Mouse (Mus musculus): ENCODE data around the gene Zmynd8.

The Zmynd8 gene

DNA sequence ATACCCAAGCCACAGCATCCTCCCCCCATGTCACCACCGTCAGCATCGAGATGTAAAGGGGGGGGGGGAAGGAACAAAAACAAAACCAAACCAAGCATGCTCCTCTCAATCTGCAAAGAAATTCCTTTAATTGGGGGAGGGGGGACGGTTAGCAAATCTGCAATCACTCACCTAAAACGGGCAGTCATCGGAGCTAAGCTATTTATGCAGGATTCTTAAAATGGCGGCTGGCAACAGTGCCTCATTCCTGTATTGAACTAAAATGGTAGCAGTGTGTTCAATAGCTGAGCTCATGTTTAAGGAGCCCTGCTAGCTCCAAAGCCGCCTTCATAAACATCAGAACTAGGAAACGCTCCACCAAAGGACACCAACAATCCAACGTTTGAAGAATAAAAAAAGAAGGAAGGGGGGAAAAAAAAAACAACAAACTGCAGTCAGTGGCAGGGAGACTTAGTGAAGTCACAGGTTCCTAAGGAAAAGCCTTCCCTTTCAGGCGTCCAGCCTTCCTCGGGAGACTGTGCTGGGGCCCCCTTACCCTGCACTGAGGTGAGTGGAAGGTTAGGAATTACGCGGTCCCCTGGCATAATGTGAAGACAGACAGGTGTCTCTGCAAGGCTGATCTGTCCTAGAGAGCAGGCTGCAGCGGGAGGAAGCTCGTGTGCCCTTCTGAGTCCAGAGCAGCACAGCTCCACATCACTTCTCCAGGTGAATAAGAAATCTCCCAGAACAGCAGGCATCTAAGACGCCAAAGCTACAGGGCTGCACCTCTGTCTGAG is 19.2 kb downstream of the Zmynd8 start:
- DNase-seq (ENCODE audit: low spot score in 2 of 2): peak in 1 of 2 experiments; percentile 61

DNA sequence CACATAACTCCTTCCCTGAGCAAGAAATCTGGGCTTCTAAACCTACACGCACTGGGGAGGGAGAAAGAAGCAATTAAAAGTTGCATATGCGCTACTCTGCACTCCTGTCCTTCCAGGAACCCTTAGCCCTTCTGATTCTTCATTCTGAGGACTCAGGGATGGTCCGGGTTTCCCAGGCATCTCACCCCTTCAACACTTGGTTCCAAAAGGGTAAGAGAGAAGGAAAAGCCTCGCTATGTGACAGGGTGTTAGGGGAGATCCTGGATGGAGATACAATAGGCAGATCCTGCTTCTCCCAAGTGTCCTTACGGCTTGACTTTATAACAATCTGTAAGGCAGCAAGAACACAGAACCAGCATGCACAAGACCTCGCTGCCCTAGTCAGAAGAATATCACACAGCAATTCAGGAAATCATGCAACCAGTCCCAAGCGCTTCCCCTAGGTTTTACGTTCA is 19.9 kb downstream of the Zmynd8 start:
- peak in 1 of 2 experiments; percentile 45 for DNase-seq (ENCODE audit: low spot score in 2 of 2)

DNA sequence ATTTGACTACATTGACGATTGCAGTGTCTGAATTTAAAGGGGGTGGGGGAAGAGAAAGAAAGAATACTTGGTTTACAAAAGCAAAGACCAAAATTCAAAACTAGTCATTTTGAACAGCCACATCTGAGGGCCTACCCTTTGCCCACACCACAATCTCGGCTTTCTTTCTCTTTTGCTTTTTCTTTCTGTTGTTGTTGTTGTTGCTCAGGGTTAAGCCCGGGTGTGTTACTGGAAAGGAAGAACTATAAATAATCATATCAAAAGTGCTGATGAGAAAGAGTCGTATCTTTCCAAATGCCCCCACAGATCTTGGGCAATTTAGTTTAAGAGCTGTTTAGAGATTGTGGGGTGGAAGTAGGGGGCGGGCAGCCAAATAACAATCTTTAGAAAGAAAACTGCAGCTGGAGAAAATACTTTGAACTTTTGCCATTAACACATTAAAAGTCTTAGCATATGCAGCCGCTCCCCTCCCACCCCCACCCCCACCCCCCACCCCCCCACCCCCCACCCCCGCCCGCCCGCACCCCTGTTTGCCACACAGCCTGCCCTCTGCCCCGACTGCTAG is 20.7 kb downstream of the Zmynd8 start:
- no peak for DNase-seq (ENCODE audit: low spot score in 2 of 2)

DNA sequence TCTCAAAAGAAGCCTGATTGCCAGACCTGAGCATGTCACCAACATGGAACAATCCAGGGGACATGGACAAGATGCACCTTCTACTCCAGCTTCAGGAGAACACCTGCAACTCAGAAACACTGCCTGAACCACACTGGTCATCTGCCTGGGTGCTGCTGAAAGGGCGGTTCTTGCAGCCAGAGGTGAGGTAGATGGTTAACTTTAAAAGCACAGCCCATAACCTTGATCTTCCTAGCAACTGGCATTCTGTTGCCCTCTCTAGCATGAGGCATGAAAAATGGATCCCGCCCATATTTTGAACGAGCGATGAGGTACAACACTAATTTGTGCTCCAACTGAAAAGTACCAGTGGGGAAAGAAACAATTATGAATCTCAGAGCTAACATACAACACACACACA is 21.6 kb downstream of the Zmynd8 start:
- DNase-seq (ENCODE audit: low spot score in 2 of 2): no peak

DNA sequence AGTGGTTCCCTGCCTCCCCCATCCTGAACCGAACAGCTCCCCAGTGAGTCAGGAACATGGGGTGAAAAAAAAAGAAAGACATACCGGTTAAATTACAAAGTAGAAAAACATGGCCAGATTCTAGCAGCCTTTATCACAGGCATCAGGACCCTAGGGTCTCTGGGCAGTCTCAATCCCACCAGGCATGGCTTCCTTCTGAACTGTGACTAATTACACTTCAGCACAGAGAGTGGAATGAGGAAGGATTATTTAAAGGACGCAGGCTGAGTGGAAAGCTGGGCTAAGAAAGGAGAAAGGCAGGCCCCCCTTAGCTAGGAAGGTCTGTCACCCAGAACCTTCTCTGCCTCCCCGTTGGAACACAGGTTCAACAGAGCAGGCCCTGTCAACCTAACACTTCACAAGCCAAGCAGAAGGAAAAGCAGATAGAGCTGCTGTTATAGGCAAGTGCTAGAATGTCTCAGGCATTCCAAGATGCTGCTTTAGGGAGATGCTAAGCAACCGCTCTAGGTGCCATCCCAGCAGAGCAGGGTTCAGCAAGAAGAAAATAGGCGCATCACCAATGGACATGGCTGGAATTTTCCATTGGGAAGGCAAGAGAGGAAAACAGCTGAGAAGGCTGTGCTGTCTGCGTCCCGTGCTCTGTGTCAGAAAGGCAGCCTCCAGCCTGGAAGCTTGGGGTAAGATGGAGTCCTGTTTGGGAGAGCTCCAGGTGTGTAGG is 22.5 kb downstream of the Zmynd8 start:
- DNase-seq (ENCODE audit: low spot score in 2 of 2): peak; percentile 28 to 47

DNA sequence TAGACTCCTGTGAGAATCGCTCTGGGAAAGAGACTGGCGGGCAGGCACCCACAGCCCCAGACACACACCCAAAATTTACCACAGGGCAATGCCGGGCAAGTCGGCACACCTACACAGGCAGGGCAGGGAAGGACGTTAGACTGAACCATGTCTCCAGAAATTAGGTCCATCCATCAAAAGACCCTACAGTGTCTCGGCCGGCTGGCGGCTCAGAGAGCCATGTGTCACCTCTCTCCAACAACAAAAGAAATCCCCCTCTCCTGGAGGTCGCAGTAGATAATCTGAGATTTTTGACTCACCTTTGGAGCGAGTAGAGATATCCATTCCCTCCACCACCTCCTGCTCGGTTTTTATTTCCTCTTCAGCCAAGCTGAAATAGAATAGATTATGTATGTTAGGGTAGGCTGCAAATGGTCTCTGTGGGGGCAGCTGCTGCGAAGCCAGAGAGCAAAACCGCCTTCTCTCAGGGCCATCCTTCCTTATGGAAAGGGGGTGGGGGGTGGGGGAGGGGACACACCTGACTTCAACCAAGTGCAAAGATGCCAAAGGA is 23.3 kb downstream of the Zmynd8 start:
- peak in 1 of 2 experiments; percentile 28 for DNase-seq (ENCODE audit: low spot score in 2 of 2)

DNA sequence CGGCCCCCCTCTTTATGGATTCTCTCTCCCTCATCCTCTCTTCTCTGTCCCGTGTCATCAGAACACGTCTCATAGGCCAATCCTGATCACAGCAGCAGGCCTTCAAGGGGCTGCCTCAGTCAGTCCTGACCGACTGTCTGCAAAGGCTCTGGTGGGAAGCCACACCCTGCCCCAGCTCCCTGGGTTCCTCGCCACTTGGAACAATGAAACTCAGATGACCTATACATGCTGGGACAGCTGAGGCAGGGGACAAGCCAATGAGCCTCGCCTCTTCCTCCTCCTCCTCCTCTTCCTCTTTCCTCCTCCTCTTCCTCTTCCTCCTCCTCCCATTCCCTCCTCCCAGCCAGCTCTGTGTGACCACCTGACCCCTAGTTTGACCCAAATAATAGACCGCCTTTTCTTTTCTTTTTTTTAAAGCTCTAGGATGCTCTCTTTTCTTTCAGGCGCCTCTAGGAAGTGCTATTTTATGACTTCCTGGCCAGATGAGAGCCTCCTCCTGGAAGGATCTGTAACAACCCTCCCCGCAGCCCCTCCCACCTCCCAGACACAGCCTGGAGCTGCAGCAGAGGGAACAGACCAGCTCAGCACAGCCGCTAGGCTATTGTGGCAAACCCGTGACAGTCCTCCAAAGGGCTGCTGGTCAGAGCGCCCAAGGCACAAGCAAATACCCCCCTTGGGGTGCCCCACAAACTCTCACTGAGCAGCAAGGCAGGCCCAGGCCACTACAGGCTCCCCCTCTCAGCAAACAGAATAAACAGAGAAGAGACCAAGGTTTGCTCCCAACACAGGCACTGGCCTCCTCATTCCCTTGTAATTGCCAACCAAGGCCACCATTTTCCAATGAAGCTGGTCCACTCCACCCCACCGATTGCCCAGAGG is 24.1 kb downstream of the Zmynd8 start:
- DNase-seq (ENCODE audit: low spot score in 2 of 2): peak; percentile 84 to 86

GRCm38 (mm10) chr2:165873777-165874176 is 25.0 kb downstream of the Zmynd8 start:
- no peak for DNase-seq (ENCODE audit: low spot score in 2 of 2)

- DNase-seq (ENCODE audit: low spot score in 2 of 2): no peak
Observed at GRCm38 (mm10) chr2:165873196-165873595, 25.6 kb downstream of the Zmynd8 start.

DNA sequence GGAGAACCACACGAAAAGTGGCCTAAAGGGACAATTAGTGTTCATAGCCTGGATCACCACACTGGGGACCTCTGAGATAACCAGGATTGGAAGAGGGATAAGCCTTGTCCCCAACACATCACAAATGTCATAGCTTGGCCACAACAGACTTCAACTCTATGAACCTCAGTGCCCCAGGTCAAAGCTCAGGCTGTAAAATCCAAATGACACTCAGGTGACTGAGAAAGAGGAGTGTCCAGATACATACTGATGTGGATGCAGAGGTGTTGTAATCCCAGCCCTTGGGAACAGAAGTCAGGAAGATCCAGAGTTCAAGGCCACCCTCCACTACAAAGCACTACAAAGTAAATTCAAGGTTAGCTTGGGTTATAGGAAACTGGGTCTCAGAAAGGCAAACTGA is 29.6 kb downstream of the Zmynd8 start:
- DNase-seq (ENCODE audit: low spot score in 2 of 2): no peak

DNA sequence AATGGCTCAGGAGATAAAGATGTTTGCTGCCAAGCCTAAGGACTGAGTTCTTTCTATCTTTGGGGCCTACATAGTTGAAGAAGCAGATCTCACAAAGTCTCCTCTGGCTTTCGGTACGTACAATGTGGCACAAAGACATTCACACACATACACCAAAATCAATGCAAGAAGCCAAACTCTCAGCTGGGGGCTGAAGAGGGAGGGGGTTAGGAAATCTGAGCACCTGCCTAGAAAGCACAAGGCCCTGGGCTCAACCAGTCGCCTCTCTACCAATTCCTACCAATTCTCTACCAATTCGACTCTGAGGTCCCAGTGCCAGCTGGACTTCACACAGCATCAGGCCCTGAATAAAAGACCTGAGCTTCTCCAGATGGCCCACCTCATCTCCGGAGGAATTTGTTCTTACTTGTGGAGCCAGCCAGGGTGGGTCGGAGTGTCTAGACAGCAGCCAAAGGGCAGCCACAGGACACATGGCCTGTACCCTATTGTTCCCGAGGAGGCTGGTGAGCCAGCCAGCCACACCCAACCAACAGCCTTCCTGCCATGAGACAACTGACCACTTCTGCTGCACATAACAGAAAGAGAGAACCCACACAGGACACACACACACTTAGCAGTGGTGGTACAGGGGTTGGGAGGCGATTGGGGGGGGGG is 30.2 kb downstream of the Zmynd8 start:
- DNase-seq (ENCODE audit: low spot score in 2 of 2): no peak

- DNase-seq (ENCODE audit: low spot score in 2 of 2): no peak
Observed at GRCm38 (mm10) chr2:165867549-165867948, 31.3 kb downstream of the Zmynd8 start.

DNA sequence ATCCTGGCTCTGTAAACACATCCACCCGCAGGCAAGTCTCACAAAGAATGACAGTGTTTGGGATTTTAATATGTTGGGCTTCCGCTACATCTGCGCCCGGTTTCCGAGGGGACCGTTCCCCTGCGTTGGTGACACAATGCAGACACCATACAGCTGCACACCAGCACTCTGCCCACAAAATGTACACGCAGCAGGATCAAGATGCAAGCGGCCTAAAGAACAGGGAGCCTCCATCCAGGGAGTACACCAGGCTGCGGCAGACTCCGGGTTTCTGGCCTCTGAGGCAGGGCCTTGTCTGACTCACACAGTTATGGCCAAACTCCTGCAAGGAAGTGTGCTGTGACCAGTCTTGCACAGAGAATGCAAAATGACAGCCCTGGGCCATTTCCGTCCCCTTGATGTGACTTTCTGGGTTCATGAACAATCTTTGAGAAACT is 31.8 kb downstream of the Zmynd8 start:
- DNase-seq (ENCODE audit: low spot score in 2 of 2): no peak

- no peak for DNase-seq (ENCODE audit: low spot score in 2 of 2)
Observed at GRCm38 (mm10) chr2:165866412-165866811, 32.4 kb downstream of the Zmynd8 start.

GRCm38 (mm10) chr2:165864769-165865168 is 34.0 kb downstream of the Zmynd8 start:
- no peak for DNase-seq (ENCODE audit: low spot score in 2 of 2)

- DNase-seq (ENCODE audit: low spot score in 2 of 2): no peak
Observed at GRCm38 (mm10) chr2:165861683-165862594, 36.9 kb downstream of the Zmynd8 start.

DNA sequence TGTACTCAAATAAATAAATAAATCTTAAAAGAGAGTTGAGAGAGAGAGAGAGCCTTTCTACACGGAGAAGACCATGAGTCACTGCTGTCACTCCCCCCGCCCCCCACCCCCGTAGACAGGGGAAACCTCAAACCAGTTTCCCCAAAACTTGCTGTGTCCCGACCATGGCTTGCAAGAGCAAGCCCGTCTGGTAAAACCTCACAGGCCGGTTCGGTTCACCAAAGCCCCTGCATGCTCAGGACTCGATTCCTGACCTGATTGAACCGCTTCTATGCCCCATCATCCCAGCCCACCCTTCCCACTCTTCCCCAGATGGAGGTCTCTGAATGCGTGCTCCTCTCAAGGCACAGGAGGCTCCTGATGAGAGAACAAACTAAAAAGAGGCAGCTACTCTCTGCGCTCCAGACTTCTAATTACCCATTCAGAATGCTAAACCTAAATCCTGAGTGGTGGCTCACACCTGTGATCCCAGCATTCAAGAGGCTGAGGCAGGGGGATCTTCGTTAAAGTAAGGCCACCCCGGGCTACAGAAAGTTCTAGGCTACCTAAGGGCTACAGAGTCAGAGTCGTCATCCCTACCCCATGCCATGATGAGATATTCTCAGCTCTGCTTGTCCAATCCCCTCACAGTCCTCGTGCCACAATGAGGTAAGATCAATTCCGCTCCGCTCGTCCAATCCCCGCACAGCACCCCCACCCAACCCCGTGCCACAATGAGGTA is 37.7 kb downstream of the Zmynd8 start:
- no peak for DNase-seq (ENCODE audit: low spot score in 2 of 2)

GRCm38 (mm10) chr2:165860447-165860846 is 38.4 kb downstream of the Zmynd8 start:
- no peak for DNase-seq (ENCODE audit: low spot score in 2 of 2)

Measured in frontal cortex, postnatal 36 days (tissue).